Mouse (Mus musculus) intestine, embryonic 14.5 days (tissue): ENCODE results near the gene Dab2ip. TPM values are rescaled to one million over a fixed set of nuclear protein-coding genes. Genes with fewer than 3 reads are reported as not detected.
A peak's percentile ranks its signal among the peaks of the same experiment; 100 is the strongest.

Source experiments
- ATAC-seq: fragments of 200-750 bp; cut with Nextera tagmentation; replicated peaks from 2 replicates; pipeline ENCODE4 v1.8.0; 2017; ENCODE audit warnings: low read depth, moderate number of reproducible peaks, moderate TSS enrichment, moderate library complexity; ENCODE audit not compliant: low FRiP score, low TSS enrichment
- DNase-seq: peaks from one replicate; pipeline ENCODE4 v3.0.0-alpha.2; 2018; ENCODE audit warnings: low spot score
- H3K27ac ChIP-seq: fragments of 300-500 bp; sonication (generic); 2 replicates; pipeline ENCODE4 v1.5.1; 2014; ENCODE audit warnings: low read depth, mild to moderate bottlenecking, control low read depth
- H3K27me3 ChIP-seq: fragments of 300-500 bp; sonication (generic); replicated peaks from 2 replicates; pipeline ENCODE4 v1.6.1; 2014; ENCODE audit warnings: low read length, control low read depth; ENCODE audit not compliant: control insufficient read depth, insufficient read depth
- H3K36me3 ChIP-seq: fragments of 300-500 bp; sonication (generic); 2 replicates; pipeline ENCODE4 v1.6.1; 2014; ENCODE audit warnings: low read length, control low read depth; ENCODE audit not compliant: control insufficient read depth, insufficient read depth
- H3K4me1 ChIP-seq: fragments of 300-500 bp; sonication (generic); replicated peaks from 2 replicates; pipeline ENCODE4 v1.6.1; 2014; ENCODE audit warnings: low read length, control low read depth, mixed read lengths; ENCODE audit not compliant: control insufficient read depth, insufficient read depth
- H3K4me2 ChIP-seq: fragments of 300-500 bp; sonication (generic); 2 replicates; pipeline ENCODE4 v1.6.1; 2014; ENCODE audit warnings: low read length
- H3K4me3 ChIP-seq: fragments of 300-500 bp; sonication (generic); 2 replicates; pipeline ENCODE4 v1.5.1; 2014; ENCODE audit warnings: low read depth, low read length, control low read depth, mixed read lengths
- H3K9ac ChIP-seq: fragments of 300-500 bp; sonication (generic); 2 replicates; pipeline ENCODE4 v1.6.1; 2014; ENCODE audit warnings: mild to moderate bottlenecking, low read length
- H3K9me3 ChIP-seq: fragments of 300-500 bp; sonication (generic); 2 replicates; pipeline ENCODE4 v1.6.1; 2016; ENCODE audit warnings: low read length, control low read depth; ENCODE audit not compliant: control insufficient read depth
- WGBS: fragments of 180-500 bp; shearing (Covaris S2); extraction: QIAGEN DNeasy Blood & Tissue Kit; methylation state at CpG from one replicate; pipeline ENCODE4 v1.1.7; 2014; 5-methylcytosine and 5-hydroxymethylcytosine counted together
- polyA plus RNA-seq: library from polyadenylated mRNA; unstranded; fragments of >200 nt; fragmentation: Nextera tagmentation; extraction: Ambion mirVana; gene quantifications from 2 replicates; pipeline ENCODE4 v1.2.1, GENCODE M21; 2014

Gene Dab2ip
- polyA plus RNA-seq, 1 experiment from 2014 or later: 47.8 TPM

GRCm38 (mm10) chr2:35595102-35595501, 37.0 kb downstream of the Dab2ip start:
- no peak overlapping the region for H3K4me2 ChIP-seq
- H3K9me3 ChIP-seq: no peaks in the 10 kb centered on the region
- WGBS: 65% methylated on average over 1 of the region's 1 CpGs
- H3K4me3 ChIP-seq: no peak overlapping the region
- H3K36me3 ChIP-seq: no peaks in the 10 kb centered on the region
- no peak overlapping the region for H3K27ac ChIP-seq
- DNase-seq (no peak), ATAC-seq (0 out of 2 replicates have a peak, but pooled peaks have one; percentile 37)
- no peak overlapping the region for H3K9ac ChIP-seq
- no peaks in the 10 kb centered on the region for H3K27me3 ChIP-seq
- H3K4me1 ChIP-seq: peaks cover 29% of the 10 kb centered on the region

GRCm38 (mm10) chr2:35595718-35596117, 37.7 kb downstream of the Dab2ip start:
- Histone ChIP-seq H3K4me2 (no peak overlapping the region), H3K27ac (no peak overlapping the region), H3K4me1 (peaks cover 29% of the 10 kb centered on the region), H3K9ac (no peak overlapping the region), H3K27me3 (no peaks in the 10 kb centered on the region), H3K4me3 (no peak overlapping the region), H3K9me3 (no peaks in the 10 kb centered on the region), H3K36me3 (no peaks in the 10 kb centered on the region)
- DNase-seq (no peak), ATAC-seq (no peak)
- WGBS: 46% methylated on average over 5 of the region's 5 CpGs

- no peak overlapping the region for H3K4me3 ChIP-seq
- ATAC-seq (no peak), DNase-seq (no peak)
- no peaks in the 10 kb centered on the region for H3K27me3 ChIP-seq
- no peaks in the 10 kb centered on the region for H3K36me3 ChIP-seq
- H3K9me3 ChIP-seq: no peaks in the 10 kb centered on the region
- H3K9ac ChIP-seq: no peak overlapping the region
- H3K27ac ChIP-seq: no peak overlapping the region
- no peak overlapping the region for H3K4me2 ChIP-seq
- peaks cover 29% of the 10 kb centered on the region for H3K4me1 ChIP-seq
- WGBS: 72% methylated on average over 4 of the region's 4 CpGs
Observed at GRCm38 (mm10) chr2:35596796-35597195, 38.7 kb downstream of the Dab2ip start.

GRCm38 (mm10) chr2:35598819-35599218, 40.8 kb downstream of the Dab2ip start:
- no peaks in the 10 kb centered on the region for H3K36me3 ChIP-seq
- peak overlapping the region; percentile 5; the same call in 1 of the 2 replicates for H3K27ac ChIP-seq
- H3K9me3 ChIP-seq: no peaks in the 10 kb centered on the region
- 57% methylated on average over 3 of the region's 3 CpGs for WGBS
- DNase-seq (no peak), ATAC-seq (no peak)
- H3K9ac ChIP-seq: no peak overlapping the region
- peaks cover 29% of the 10 kb centered on the region for H3K4me1 ChIP-seq
- H3K4me2 ChIP-seq: no peak overlapping the region
- no peak overlapping the region for H3K4me3 ChIP-seq
- H3K27me3 ChIP-seq: no peaks in the 10 kb centered on the region

GRCm38 (mm10) chr2:35601665-35602064, 43.6 kb downstream of the Dab2ip start:
- 83% methylated on average over 3 of the region's 3 CpGs for WGBS
- ATAC-seq: no peak

GRCm38 (mm10) chr2:35607476-35607875, 49.4 kb downstream of the Dab2ip start:
- Histone ChIP-seq H3K9ac (no peak overlapping the region), H3K27me3 (no peaks in the 10 kb centered on the region), H3K36me3 (no peaks in the 10 kb centered on the region), H3K27ac (no peak overlapping the region), H3K4me2 (no peak overlapping the region), H3K9me3 (no peaks in the 10 kb centered on the region), H3K4me3 (no peak overlapping the region), H3K4me1 (peaks cover 35% of the 10 kb centered on the region)
- WGBS: 29% methylated on average over 8 of the region's 8 CpGs
- no peak for ATAC-seq
- DNase-seq: no peak

More at GRCm38 (mm10) chr2:35601665-35602064, 43.6 kb downstream of the Dab2ip start:
- peaks cover 34% of the 10 kb centered on the region for H3K4me1 ChIP-seq
- no peaks in the 10 kb centered on the region for H3K36me3 ChIP-seq
- no peak overlapping the region for H3K27ac ChIP-seq
- no peak overlapping the region for H3K4me3 ChIP-seq
- H3K9ac ChIP-seq: no peak overlapping the region
- DNase-seq: no peak
- no peak overlapping the region for H3K4me2 ChIP-seq
- H3K27me3 ChIP-seq: no peaks in the 10 kb centered on the region
- H3K9me3 ChIP-seq: no peaks in the 10 kb centered on the region

GRCm38 (mm10) chr2:35608856-35609255, 50.8 kb downstream of the Dab2ip start:
- ATAC-seq (no peak), DNase-seq (no peak)
- no peaks in the 10 kb centered on the region for H3K36me3 ChIP-seq
- peaks cover 43% of the 10 kb centered on the region for H3K4me1 ChIP-seq
- H3K27ac ChIP-seq: no peak overlapping the region
- no peaks in the 10 kb centered on the region for H3K27me3 ChIP-seq
- 86% methylated on average over 7 of the region's 7 CpGs for WGBS
- H3K4me3 ChIP-seq: no peak overlapping the region
- no peak overlapping the region for H3K4me2 ChIP-seq
- H3K9me3 ChIP-seq: no peaks in the 10 kb centered on the region
- no peak overlapping the region for H3K9ac ChIP-seq

GRCm38 (mm10) chr2:35609317-35609716, 51.3 kb downstream of the Dab2ip start:
- 47% methylated on average over 9 of the region's 9 CpGs for WGBS
- no peaks in the 10 kb centered on the region for H3K27me3 ChIP-seq
- no peak overlapping the region for H3K4me2 ChIP-seq
- no peak overlapping the region; the same call in 1 of the 2 replicates for H3K27ac ChIP-seq
- H3K36me3 ChIP-seq: no peaks in the 10 kb centered on the region
- H3K4me3 ChIP-seq: no peak overlapping the region
- no peak; the same call in 1 of the 2 replicates for ATAC-seq
- peaks cover 42% of the 10 kb centered on the region for H3K4me1 ChIP-seq
- no peak for DNase-seq
- H3K9me3 ChIP-seq: no peaks in the 10 kb centered on the region
- no peak overlapping the region for H3K9ac ChIP-seq

GRCm38 (mm10) chr2:35610168-35610951, 52.3 kb downstream of the Dab2ip start:
- H3K36me3 ChIP-seq: no peaks in the 10 kb centered on the region
- peak overlapping the region; percentile 16 for H3K4me2 ChIP-seq
- no peak overlapping the region for H3K27ac ChIP-seq
- ATAC-seq: peak; percentile 33; the same call in 1 of the 2 replicates
- DNase-seq: no peak
- no peaks in the 10 kb centered on the region for H3K27me3 ChIP-seq
- no peak overlapping the region for H3K4me3 ChIP-seq
- H3K9me3 ChIP-seq: no peaks in the 10 kb centered on the region
- H3K4me1 ChIP-seq: peaks cover 42% of the 10 kb centered on the region
- H3K9ac ChIP-seq: no peak overlapping the region
- WGBS: 9% methylated on average over 11 of the region's 11 CpGs
